Mouse (Mus musculus) gastrocnemius, postnatal 10 days (tissue): Measurements from ENCODE around the gene 4933427D14Rik. TPM values are rescaled to one million over a fixed set of nuclear protein-coding genes. Genes with fewer than 3 reads are reported as not detected.

Experiments used
- total RNA-seq, 2 experiments: library from RNA; stranded (reverse); gene quantifications; 2 replicates each; pipeline ENCODE4 v1.2.3; 2021

The 4933427D14Rik gene
- total RNA-seq, 2 experiments from 2014 or later = 2.0 to 5.6 TPM

Other genes starting within 250 kb of the 4933427D14Rik start
- gene Aipl1, start 169.9 kb downstream of the 4933427D14Rik start, total RNA-seq = under 1 TPM; 0.16 to 0.23 TPM
- 10 to 100 TPM in 1 of 2 experiments, 1 to 10 TPM in 1; 9.8 to 12.4 TPM for gene Pimreg, start 165.4 kb downstream of the 4933427D14Rik start, total RNA-seq
- 1 to 10 TPM; 2.2 to 2.5 TPM for gene Pitpnm3, start 71.7 kb downstream of the 4933427D14Rik start, total RNA-seq
- under 1 TPM; 0.31 to 0.45 TPM for gene Gm43951, start 619 bp downstream of the 4933427D14Rik start, total RNA-seq
- gene Txndc17, start 88 bp upstream of the 4933427D14Rik start, total RNA-seq = 10 to 100 TPM; 37.9 to 40.3 TPM
- gene Med31, start 8.1 kb upstream of the 4933427D14Rik start, total RNA-seq = 1 to 10 TPM; 8.2 to 9.2 TPM
- 10 to 100 TPM in 1 of 2 experiments, under 1 TPM in 1; 0.33 to 10.5 TPM for gene Slc13a5, start 59.8 kb upstream of the 4933427D14Rik start, total RNA-seq
- gene Xaf1, start 94.2 kb upstream of the 4933427D14Rik start, total RNA-seq = 1 to 10 TPM; 9.3 to 9.8 TPM
- gene Fbxo39, start 107.0 kb upstream of the 4933427D14Rik start, total RNA-seq = not detected
- 1 to 10 TPM; 1.2 to 1.4 TPM for gene Tekt1, start 155.0 kb upstream of the 4933427D14Rik start, total RNA-seq
- 100 to 1,000 TPM; 145 to 153 TPM for gene Smtnl2, start 204.3 kb upstream of the 4933427D14Rik start, total RNA-seq
- gene Ggt6, start 228.1 kb upstream of the 4933427D14Rik start, total RNA-seq = under 1 TPM in 1 of 2 experiments, not detected in 1; 0.28 TPM
- gene Mybbp1a, start 233.9 kb upstream of the 4933427D14Rik start, total RNA-seq = 10 to 100 TPM; 74.5 to 75.9 TPM